Mouse (Mus musculus): ENCODE measurements around the gene Efcab9. TPM values are rescaled to one million over a fixed set of nuclear protein-coding genes. Genes with fewer than 3 reads are reported as not detected.

Efcab9 gene
- total and polyA plus RNA-seq, 2 experiments from 2014 or later: not detected

DNA sequence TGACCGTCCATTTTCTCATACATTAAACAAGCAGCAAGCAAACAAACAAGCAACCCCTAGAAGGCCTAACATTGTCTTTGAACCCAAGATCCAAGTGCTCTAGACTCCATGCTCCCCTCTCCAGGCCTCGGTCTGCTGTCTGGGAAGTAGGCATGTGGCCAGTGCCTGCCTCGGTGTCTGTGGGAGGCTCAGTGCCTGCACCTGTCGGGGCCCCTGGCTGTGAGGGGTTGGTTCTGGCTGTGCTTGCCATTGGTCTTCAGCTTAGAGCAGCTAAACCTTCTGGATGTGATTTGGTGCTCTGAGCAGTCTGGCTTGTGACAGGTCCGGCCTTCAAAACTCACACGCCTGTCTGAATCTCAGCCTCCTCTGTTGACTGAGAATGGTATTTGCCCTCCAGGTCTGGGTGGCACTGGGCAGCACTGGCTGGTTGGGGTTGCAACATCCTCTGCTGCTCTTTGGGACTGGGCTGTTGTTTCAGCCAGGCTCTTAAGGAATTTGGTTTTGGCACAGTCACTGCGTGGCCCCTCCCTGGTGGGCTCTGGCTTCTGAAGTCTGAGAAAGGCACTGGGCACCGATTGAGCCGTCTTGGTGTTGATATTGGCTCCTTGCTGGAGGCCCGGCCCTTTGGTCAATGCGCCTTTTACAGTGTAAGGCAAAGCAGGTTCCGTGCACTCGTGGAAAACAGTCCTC lies 20.7 kb upstream of the Efcab9 start:
- DNase-seq (ENCODE audit: low spot score): peak; percentile 52
- Histone ChIP-seq H3K4me3 (ENCODE audit: low read length) (no peak overlapping the region), H3K36me3 (ENCODE audit: insufficient read depth, low read length) (no peaks in the 10 kb centered on the region), H3K9me3 (ENCODE audit: low read length) (no peaks in the 10 kb centered on the region), H3K9ac (replicated peaks; ENCODE audit: low read length) (no peak overlapping the region), H3K4me1 (ENCODE audit: insufficient read depth, low read length) (peaks cover 10% of the 10 kb centered on the region), H3K4me2 (ENCODE audit: low read depth, low read length) (no peak overlapping the region), H3K27me3 (ENCODE audit: insufficient read depth, low read length) (no peaks in the 10 kb centered on the region), H3K27ac (peak overlapping the region; percentile 57; the same call in 1 of the 2 replicates)
- WGBS: 52% methylated on average over 13 of the region's 13 CpGs
- no peak for TF ChIP-seq CTCF (IDR thresholded peaks at IDR 0.05; ENCODE audit: low read depth)
- peak; percentile 15; the same call in 1 of the 2 replicates for ATAC-seq

DNA sequence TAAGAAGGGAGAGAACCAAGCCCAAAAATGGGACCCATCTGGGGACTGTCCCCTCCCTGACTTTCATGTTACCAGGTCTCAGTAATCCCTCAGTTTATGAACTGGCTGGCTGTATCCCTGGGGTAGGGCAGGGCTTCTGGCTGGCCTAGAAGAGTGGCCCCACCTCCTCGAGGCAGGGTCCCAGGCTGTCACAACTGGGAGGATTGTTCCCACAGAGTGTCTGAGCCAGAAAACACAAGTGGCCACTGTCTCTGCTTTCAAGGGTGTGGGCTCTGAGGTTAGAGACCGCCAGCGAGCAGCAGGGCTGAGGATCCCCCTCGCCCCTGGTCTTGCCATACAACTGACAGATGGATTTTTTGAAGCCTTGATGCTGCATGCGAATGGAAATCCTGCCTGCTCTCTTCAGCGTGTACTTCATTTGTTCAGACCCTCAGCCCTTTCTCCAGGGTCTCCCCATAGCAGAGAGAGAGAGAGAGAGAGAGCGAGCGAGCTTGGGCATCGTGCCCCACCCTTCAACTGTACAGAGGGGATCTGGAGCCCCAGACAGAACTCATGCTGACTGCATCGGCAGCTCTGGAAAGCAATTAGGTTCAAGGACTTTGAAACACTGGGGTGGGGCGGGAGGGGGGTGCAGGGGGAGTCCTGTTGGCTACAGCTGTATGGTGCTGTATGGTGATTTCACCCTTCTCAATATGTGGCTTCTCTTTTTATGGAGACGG lies 19.9 kb upstream of the Efcab9 start:
- no peaks in the 10 kb centered on the region for H3K9me3 ChIP-seq (ENCODE audit: low read length)
- no peak overlapping the region for H3K4me3 ChIP-seq (ENCODE audit: low read length)
- H3K9ac ChIP-seq (replicated peaks; ENCODE audit: low read length): no peak overlapping the region
- no peaks in the 10 kb centered on the region for H3K36me3 ChIP-seq (ENCODE audit: insufficient read depth, low read length)
- TF ChIP-seq CTCF (IDR thresholded peaks at IDR 0.05; ENCODE audit: low read depth): no peak
- H3K27me3 ChIP-seq (ENCODE audit: insufficient read depth, low read length): no peaks in the 10 kb centered on the region
- H3K4me1 ChIP-seq (ENCODE audit: insufficient read depth, low read length): peaks cover 13% of the 10 kb centered on the region
- DNase-seq (ENCODE audit: low spot score): peak; percentile 72
- no peak overlapping the region for H3K4me2 ChIP-seq (ENCODE audit: low read depth, low read length)
- ATAC-seq: peak; percentile 85
- 31% methylated on average over 12 of the region's 12 CpGs for WGBS
- H3K27ac ChIP-seq: peak overlapping the region; percentile 57; the same call in 1 of the 2 replicates

DNA sequence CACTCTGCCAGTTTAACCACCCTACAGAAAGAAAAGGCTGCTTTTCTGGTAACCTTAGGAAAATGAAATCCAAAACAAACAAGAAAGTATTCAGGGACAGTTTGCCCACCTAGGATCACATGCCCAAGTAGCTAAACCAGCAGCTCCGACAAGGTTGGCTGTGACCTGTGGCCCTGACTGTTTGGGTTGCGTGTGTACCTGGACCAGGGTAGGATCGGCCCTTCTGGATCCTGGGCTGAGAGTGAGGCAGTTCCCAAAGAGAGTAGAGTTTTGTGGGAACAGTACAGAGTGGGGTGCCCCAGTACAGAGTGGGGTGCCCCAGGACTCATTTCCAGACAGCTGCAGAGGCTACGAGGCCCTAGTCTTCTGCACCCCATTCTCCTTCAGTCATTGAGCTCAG lies 19.2 kb upstream of the Efcab9 start:
- Histone ChIP-seq H3K9me3 (ENCODE audit: low read length) (no peaks in the 10 kb centered on the region), H3K27ac (no peak overlapping the region), H3K4me3 (ENCODE audit: low read length) (no peak overlapping the region), H3K4me1 (ENCODE audit: insufficient read depth, low read length) (peaks cover 13% of the 10 kb centered on the region), H3K27me3 (ENCODE audit: insufficient read depth, low read length) (no peaks in the 10 kb centered on the region), H3K4me2 (ENCODE audit: low read depth, low read length) (no peak overlapping the region), H3K9ac (replicated peaks; ENCODE audit: low read length) (no peak overlapping the region), H3K36me3 (ENCODE audit: insufficient read depth, low read length) (no peaks in the 10 kb centered on the region)
- DNase-seq (ENCODE audit: low spot score): no peak
- TF ChIP-seq CTCF (IDR thresholded peaks at IDR 0.05; ENCODE audit: low read depth): no peak
- no peak for ATAC-seq
- WGBS: 93% methylated on average over 4 of the region's 4 CpGs

DNA sequence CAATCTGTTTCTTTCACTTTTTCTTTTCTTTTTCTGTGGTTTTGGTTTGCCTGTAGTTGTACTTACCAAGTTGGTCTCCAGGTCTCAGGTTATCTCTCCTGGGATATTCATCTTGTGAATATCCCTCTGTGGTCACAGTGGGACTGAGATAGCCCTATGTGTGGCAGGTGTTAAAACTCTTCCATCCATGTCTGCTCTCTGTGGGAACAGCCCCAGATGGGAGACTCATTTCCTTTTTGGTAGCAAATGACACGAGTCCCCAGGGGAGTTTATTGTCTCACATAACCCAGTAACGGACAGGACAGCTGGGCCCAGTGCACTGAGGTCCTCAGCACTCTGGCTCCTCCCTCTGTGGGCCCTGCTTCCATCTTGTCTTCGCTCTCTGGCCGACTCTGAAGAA lies 18.2 kb upstream of the Efcab9 start:
- Histone ChIP-seq H3K9ac (replicated peaks; ENCODE audit: low read length) (no peak overlapping the region), H3K4me3 (ENCODE audit: low read length) (no peak overlapping the region), H3K4me1 (ENCODE audit: insufficient read depth, low read length) (peaks cover 13% of the 10 kb centered on the region), H3K4me2 (ENCODE audit: low read depth, low read length) (no peak overlapping the region), H3K9me3 (ENCODE audit: low read length) (no peaks in the 10 kb centered on the region), H3K27ac (no peak overlapping the region), H3K27me3 (ENCODE audit: insufficient read depth, low read length) (no peaks in the 10 kb centered on the region), H3K36me3 (ENCODE audit: insufficient read depth, low read length) (no peaks in the 10 kb centered on the region)
- DNase-seq (ENCODE audit: low spot score) (peak; percentile 31), ATAC-seq (no peak)
- TF ChIP-seq CTCF (IDR thresholded peaks at IDR 0.05; ENCODE audit: low read depth): no peak
- 46% methylated on average over 4 of the region's 4 CpGs for WGBS

DNA sequence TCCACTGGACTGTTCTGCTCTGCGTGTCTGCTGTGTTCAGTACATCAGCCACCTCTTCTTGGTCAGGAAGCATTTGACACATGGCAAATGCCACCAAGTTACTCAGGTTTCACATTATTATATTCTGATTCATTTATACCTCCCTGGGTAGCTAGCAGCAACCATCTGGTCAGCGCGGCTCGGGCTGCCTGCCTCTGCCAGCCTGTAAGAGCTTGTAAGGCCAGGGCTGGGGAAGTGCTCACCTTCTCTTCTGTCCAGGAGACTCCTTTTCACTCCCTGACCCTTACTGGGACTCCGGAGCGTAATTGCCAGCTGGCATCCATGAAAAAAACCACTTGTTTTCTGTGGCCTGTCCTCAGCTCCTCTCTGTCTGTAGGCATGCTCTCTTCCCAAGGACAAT lies 17.4 kb upstream of the Efcab9 start:
- H3K27ac ChIP-seq: peak overlapping the region; percentile 38; the same call in 1 of the 2 replicates
- DNase-seq (ENCODE audit: low spot score) (peak; percentile 5), ATAC-seq (no peak)
- H3K9me3 ChIP-seq (ENCODE audit: low read length): no peaks in the 10 kb centered on the region
- WGBS: 33% methylated on average over 6 of the region's 6 CpGs
- TF ChIP-seq CTCF (IDR thresholded peaks at IDR 0.05; ENCODE audit: low read depth): no peak
- H3K4me2 ChIP-seq (ENCODE audit: low read depth, low read length): no peak overlapping the region
- H3K4me1 ChIP-seq (ENCODE audit: insufficient read depth, low read length): peaks cover 13% of the 10 kb centered on the region
- H3K36me3 ChIP-seq (ENCODE audit: insufficient read depth, low read length): no peaks in the 10 kb centered on the region
- H3K27me3 ChIP-seq (ENCODE audit: insufficient read depth, low read length): no peaks in the 10 kb centered on the region
- no peak overlapping the region for H3K4me3 ChIP-seq (ENCODE audit: low read length)
- H3K9ac ChIP-seq (replicated peaks; ENCODE audit: low read length): no peak overlapping the region

DNA sequence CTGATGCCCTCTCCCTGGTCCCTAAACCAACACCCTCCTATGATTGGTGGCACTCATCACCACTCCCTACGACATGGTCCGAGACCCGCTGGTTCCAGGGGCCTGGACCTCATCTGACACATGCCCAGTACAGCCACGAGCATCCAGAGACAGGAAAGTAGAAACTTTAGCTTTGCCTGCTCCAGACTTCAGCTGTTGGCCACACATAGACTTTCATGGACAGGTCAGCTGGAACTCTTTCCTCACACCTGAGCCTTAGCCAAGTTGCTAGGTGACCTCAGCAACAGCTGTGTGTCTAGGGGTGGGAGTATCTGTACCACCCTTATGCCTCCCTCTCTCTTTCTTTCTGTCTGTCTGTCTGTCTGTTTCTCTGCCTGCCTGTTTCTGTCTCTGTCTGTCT lies 16.4 kb upstream of the Efcab9 start:
- WGBS: 86% methylated on average over 4 of the region's 4 CpGs
- Histone ChIP-seq H3K4me2 (ENCODE audit: low read depth, low read length) (no peak overlapping the region), H3K9me3 (ENCODE audit: low read length) (no peaks in the 10 kb centered on the region), H3K27me3 (ENCODE audit: insufficient read depth, low read length) (no peaks in the 10 kb centered on the region), H3K36me3 (ENCODE audit: insufficient read depth, low read length) (no peaks in the 10 kb centered on the region), H3K9ac (replicated peaks; ENCODE audit: low read length) (no peak overlapping the region), H3K4me3 (ENCODE audit: low read length) (no peak overlapping the region), H3K4me1 (ENCODE audit: insufficient read depth, low read length) (peaks cover 13% of the 10 kb centered on the region), H3K27ac (peak overlapping the region; percentile 3; the same call in 1 of the 2 replicates)
- DNase-seq (ENCODE audit: low spot score) (no peak), ATAC-seq (no peak)
- TF ChIP-seq CTCF (IDR thresholded peaks at IDR 0.05; ENCODE audit: low read depth): no peak
